Mouse (Mus musculus) MN1 (cell line): ENCODE measurements around the gene Abi3bp.

ENCODE experiments used
- DNase-seq: peaks from one replicate; pipeline ENCODE4 v3.0.0-alpha.2; 2016; ENCODE audit warnings: low spot score

Abi3bp gene

GRCm38 (mm10) chr16:56503941-56504340 lies 26.3 kb downstream of the Abi3bp start:
- DNase-seq: no peak

- DNase-seq: no peak
Observed at GRCm38 (mm10) chr16:56518024-56518423, 40.3 kb downstream of the Abi3bp start.

- DNase-seq: no peak
Observed at GRCm38 (mm10) chr16:56524359-56524758, 46.7 kb downstream of the Abi3bp start.

- no peak for DNase-seq
Observed at GRCm38 (mm10) chr16:56526482-56526881, 48.8 kb downstream of the Abi3bp start.

DNA sequence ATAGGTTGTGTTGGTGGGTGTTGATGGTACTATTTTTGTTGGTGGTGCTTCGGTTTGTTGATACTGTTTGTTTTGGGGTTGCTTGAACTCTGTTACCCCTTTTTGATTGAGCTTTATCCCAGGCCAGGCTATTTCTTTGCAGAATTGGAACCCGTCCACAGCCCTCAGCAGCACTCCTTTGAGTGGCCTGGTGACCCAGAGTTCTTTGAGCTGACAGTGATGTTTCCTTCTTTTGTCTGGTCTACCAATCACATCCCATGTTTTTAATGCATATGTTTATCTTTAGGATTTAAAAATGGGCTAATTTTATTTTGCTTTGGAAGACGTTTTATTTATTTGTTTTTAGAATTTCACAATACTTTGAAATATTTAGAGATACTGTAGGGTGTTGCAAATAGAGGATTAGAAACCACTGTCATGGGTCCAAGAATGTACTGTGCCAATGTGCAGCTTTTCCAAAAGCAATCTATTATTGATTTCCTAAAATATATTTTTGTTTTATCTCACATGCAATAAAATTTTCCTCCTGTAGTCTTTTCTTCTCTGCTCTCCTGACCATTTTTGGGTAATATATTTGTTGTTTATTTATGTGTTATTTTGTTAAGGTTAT lies 50.5 kb downstream of the Abi3bp start:
- DNase-seq: no peak

- DNase-seq: no peak
Observed at GRCm38 (mm10) chr16:56579536-56579935, 101.9 kb downstream of the Abi3bp start.

GRCm38 (mm10) chr16:56593581-56593980 lies 115.9 kb downstream of the Abi3bp start:
- DNase-seq: no peak

GRCm38 (mm10) chr16:56594866-56595265 lies 117.2 kb downstream of the Abi3bp start:
- no peak for DNase-seq

GRCm38 (mm10) chr16:56598427-56598826 lies 120.7 kb downstream of the Abi3bp start:
- no peak for DNase-seq

GRCm38 (mm10) chr16:56602394-56602793 lies 124.7 kb downstream of the Abi3bp start:
- no peak for DNase-seq

DNA sequence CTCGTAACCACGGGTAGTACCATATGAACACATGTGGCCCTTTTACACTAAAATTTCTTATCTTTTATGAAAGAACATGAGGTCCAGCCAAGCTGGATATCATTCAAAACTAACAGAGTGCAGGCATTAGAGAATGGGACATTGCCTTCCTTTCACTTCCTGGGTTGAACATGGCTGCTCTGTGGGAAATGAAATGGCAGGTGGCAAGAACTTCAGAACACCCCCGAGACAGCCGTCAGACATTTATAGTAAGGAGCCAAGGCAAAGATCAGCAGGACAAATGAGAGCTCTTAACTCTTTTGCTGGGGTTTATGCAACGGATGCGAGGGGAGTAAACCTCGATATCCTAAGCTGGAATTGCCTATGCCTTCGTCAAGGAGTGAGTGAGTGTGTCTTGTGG lies 132.9 kb downstream of the Abi3bp start:
- no peak for DNase-seq

GRCm38 (mm10) chr16:56611096-56611867 lies 133.6 kb downstream of the Abi3bp start:
- no peak for DNase-seq

GRCm38 (mm10) chr16:56638544-56638943 lies 160.9 kb downstream of the Abi3bp start:
- no peak for DNase-seq

- DNase-seq: no peak
Observed at GRCm38 (mm10) chr16:56645251-56645650, 167.6 kb downstream of the Abi3bp start.

- no peak for DNase-seq
Observed at GRCm38 (mm10) chr16:56646382-56647172, 168.9 kb downstream of the Abi3bp start.

DNA sequence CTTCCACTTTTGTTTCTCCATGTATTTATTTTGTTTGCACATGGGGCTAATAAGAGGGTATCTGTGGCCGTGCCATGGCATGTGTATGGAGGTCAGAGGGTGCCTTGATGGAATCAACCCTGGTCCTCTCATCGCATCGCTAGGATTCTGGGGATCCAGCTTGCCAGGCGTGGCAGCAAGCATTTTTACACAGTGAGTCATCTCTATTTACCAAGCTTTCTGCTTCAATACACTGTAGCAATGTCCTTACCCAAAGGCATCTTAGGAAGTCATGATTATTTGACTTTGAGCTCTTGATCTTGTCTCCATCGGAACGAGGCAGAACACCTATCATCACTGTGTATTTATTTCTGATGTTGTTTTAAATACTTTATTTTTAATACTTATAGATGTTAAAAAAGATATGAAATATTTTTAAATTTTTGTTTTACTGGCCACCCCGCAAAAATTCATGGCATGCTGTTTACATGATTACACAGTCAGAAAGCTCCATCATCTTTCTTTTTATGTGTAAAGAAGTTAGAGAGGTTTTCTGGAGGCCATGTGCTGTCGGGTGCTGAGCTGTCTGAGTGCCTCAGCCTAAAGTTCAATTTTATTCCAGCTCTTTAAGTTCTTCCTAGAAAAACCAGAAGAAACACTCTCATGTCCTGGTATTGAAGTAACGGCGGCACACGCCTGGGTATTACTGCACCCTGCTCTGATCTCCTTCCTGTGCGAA lies 177.7 kb downstream of the Abi3bp start:
- DNase-seq: no peak

DNA sequence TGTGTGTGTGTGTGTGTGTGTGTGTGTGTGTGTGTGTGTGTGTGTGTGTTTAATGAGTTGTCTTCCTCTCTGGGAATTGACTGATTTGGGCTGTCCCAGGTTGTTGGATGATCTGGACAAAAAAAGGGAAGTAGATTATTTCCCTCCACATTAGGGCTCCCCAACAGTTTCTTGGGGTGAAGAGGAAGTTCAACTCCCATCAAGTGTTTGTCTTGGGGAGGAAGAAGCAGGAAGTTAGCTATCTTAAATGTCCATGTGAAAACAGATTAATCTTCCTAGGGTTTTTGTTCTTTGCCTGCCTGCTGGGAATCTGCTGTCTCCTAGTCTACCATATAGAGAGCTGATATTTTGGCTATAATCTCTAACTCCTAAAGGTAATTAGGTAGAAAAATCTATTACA lies 181.2 kb downstream of the Abi3bp start:
- no peak for DNase-seq

DNA sequence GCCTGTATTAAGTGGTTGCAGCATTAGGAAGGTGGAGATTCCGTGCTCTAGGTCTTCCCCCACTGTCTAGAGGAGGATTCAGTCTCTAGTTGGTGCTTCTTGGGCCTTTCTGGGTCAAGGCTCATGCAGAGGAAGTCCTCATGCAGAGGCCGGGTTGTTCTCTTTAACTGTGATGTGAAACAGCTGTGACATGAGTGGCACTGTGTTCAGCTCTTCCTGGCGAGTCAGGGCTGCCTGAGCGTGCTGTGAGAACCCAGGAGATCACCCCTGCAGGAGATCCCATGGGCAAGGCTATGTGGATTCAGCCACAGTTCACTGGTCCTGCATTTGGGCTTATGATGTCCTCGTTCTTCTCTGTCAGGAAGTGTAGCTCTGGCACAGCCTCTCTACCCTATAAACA lies 191.8 kb downstream of the Abi3bp start:
- no peak for DNase-seq

- no peak for DNase-seq
Observed at GRCm38 (mm10) chr16:56670941-56671340, 193.3 kb downstream of the Abi3bp start.

DNA sequence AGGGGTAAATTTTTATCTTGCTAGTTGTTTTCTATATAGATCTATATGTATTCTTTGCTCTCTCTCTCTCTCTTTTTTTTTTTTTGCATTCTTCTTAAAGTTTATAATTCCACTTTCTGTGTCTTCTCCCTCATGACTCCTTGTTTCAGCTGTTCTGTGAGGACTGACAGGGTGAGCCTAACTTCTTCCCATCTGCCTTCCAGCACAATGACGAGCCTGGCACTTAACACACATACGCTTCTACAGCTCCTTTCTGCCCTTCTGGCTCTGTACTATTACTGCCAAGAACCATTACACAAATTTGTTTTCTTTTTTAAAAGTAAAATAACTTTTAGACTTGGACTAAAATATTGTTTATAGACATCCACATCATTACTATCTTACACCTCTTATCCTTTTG lies 195.7 kb downstream of the Abi3bp start:
- DNase-seq: no peak

DNA sequence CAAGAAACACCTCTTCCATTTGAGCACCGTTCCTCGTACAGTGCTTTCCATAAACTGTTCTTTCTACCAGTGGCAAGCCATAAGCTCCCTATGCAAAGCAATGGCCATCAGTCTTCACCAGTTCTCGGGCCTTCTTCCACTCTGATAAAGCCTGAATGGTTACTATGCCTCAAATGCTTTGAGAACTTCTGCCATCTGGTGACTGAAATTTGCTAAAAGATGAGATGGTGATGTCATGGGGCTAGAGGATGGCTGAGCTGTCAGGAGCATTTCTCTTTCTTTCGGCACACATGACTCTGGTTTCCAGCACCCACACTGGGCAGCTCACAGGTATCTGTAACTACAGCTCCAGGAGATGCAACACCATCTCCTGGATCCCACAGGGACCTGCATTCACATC lies 199.5 kb downstream of the Abi3bp start:
- DNase-seq: peak; percentile 9

- DNase-seq: no peak
Observed at GRCm38 (mm10) chr16:56681010-56681645, 203.4 kb downstream of the Abi3bp start.
